Comparison of ENCODE assay signal across 19 mouse cellular contexts in the genomic region with DNA sequence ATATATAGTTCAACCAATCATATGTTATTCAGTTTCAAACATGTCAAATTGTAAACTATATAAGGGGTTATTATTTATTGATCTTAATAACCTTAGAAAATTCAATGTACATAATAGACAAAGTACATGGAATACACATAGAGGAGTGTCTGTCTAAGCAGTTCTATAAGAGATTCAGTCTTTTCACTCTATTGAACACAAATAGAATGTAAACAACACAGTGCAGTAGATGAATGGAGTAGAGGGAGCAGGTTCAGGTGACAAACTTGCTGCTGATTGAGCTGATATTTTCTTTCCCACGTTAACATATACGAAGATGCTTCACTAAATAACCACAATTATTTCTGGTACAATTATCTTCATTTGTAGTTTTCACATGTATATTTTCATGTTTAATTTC.
"Had no signal": no experiment of that assay in that cellular context is flagged by ENCODE, and none has a peak within 500 bp of the region (broad histone marks: within the 10 kb centered on the region; RNA-seq: fewer than 3 reads in every experiment).

No protein-coding gene starts in this region.

- ATAC-seq: liver, postnatal 0 days; lung, postnatal 0 days had no signal

- H3K9me3 ChIP-seq: limb, embryonic 12.5 days; limb, embryonic 15.5 days; neural tube, embryonic 13.5 days; stomach, embryonic 15.5 days had no signal

- H3K4me2 ChIP-seq: limb, embryonic 12.5 days; limb, embryonic 15.5 days; liver, embryonic 11.5 days; lung, embryonic 14.5 days; neural tube, embryonic 13.5 days; stomach, embryonic 15.5 days had no signal

- H3K27ac ChIP-seq: kidney, postnatal 0 days; limb, embryonic 12.5 days; limb, embryonic 15.5 days; liver, embryonic 14.5 days; macrophage; neural tube, embryonic 13.5 days; stomach, embryonic 15.5 days had no signal

- H3K27me3 ChIP-seq: limb, embryonic 12.5 days; limb, embryonic 15.5 days; neural tube, embryonic 13.5 days; stomach, embryonic 15.5 days had no signal

- DNase-seq: kidney, adult 2 months; kidney, postnatal 25 days; left cerebral cortex, postnatal 4 days; liver, postnatal 0 days; lung, embryonic 14.5 days; retina, postnatal 1 day; right cerebral cortex, postnatal 25 days; spleen, adult 18-20 months; thymus, postnatal 25 days had no signal

- H3K9ac ChIP-seq: limb, embryonic 12.5 days; limb, embryonic 15.5 days; liver, embryonic 14.5 days; liver, postnatal 0 days; lung, embryonic 14.5 days; neural tube, embryonic 13.5 days; stomach, embryonic 15.5 days had no signal

- H3K4me1 ChIP-seq: limb, embryonic 12.5 days; limb, embryonic 15.5 days; stomach, embryonic 15.5 days had no signal

- H3K36me3 ChIP-seq: limb, embryonic 12.5 days; limb, embryonic 15.5 days; neural tube, embryonic 13.5 days; stomach, embryonic 15.5 days had no signal

- H3K4me3 ChIP-seq: limb, embryonic 12.5 days; limb, embryonic 15.5 days; myocyte; neural tube, embryonic 13.5 days; stomach, embryonic 15.5 days had no signal
